Comparison of ENCODE assay signal across 33 mouse cellular contexts in the genomic region with DNA sequence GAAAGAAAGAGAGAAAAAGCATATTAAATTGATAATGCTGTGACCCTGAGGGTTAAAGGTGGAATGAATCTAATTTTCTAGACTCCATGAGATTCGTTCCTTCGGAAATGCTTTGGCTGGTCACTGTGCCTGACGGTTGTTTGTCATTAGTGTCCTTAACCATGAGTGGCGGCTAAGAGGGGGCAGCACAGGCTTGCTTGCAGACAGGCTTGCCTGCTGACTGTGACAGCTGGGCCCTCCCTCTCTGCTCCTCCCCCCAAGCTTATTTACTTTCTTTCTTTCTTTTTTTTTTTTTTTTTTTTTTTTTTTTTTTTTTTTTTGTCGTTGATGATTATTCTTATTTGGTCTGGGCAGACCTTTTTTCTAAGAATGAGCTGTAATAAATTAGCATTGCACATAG. TPM values are rescaled to one million over a fixed set of nuclear protein-coding genes. Genes with fewer than 3 reads are reported as not detected.
DNase-seq lines count a peak whose midpoint lies in the region; TF ChIP-seq lines count a peak whose summit lies in the region.
"Had no signal": no experiment of that assay in that cellular context is flagged by ENCODE, and none has a peak within 500 bp of the region (broad histone marks: within the 10 kb centered on the region; RNA-seq: fewer than 3 reads in every experiment).

No protein-coding gene starts in this region.

- no peak overlapping the region for H3K4me3 ChIP-seq in layer of hippocampus, adult 2 months
- H3K4me3 ChIP-seq in ES-E14 (ENCODE audit: insufficient read depth in 1 of 2, low read depth in 1 of 2, low read length in 2 of 2, poor library complexity in 1 of 2, severe bottlenecking in 1 of 2) (no peak overlapping the region), myocyte (no peak overlapping the region)
- H3K4me3 ChIP-seq: forebrain, embryonic 12.5 days; heart, embryonic 12.5 days; heart, embryonic 15.5 days; hindbrain, embryonic 10.5 days; hindbrain, embryonic 13.5 days; intestine, embryonic 15.5 days had no signal

- no peak overlapping the region for H3ac ChIP-seq in myocyte (ENCODE audit: control insufficient read depth, insufficient read length)

- H3K9me3 ChIP-seq in ES-E14 (ENCODE audit: control insufficient read depth, insufficient read depth, low read depth, low read length) = no peaks in the 10 kb centered on the region
- H3K9me3 ChIP-seq: forebrain, embryonic 12.5 days; heart, embryonic 12.5 days; heart, embryonic 15.5 days; hindbrain, embryonic 10.5 days; hindbrain, embryonic 13.5 days; intestine, embryonic 15.5 days had no signal

- no peaks in the 10 kb centered on the region for H3K36me3 ChIP-seq in ES-E14 (ENCODE audit: control insufficient read depth, insufficient read depth, low read length, poor library complexity, severe bottlenecking)
- H3K36me3 ChIP-seq in myocyte (ENCODE audit: control insufficient read depth, insufficient read depth) = no peaks in the 10 kb centered on the region
- H3K36me3 ChIP-seq: forebrain, embryonic 12.5 days; heart, embryonic 12.5 days; heart, embryonic 15.5 days; hindbrain, embryonic 10.5 days; hindbrain, embryonic 13.5 days; intestine, embryonic 15.5 days had no signal

- H3K79me2 ChIP-seq in myocyte (ENCODE audit: control insufficient read depth, insufficient read depth) = no peaks in the 10 kb centered on the region

- no peak for TF ChIP-seq CTCF in layer of hippocampus, adult 2 months (conservative IDR thresholded peaks at IDR 0.05)

- H3K4me2 ChIP-seq in myocyte (ENCODE audit: low read depth) = no peak overlapping the region
- H3K4me2 ChIP-seq: forebrain, embryonic 12.5 days; heart, embryonic 12.5 days; heart, embryonic 15.5 days; hindbrain, embryonic 13.5 days; intestine, embryonic 15.5 days had no signal

- TF ChIP-seq POLR2A in myocyte (IDR thresholded peaks at IDR 0.05; ENCODE audit: insufficient read length, low read depth) = no peak

- H3K4me1 ChIP-seq in ES-E14 (ENCODE audit: control insufficient read depth in 2 of 2, insufficient read depth in 2 of 2, low read length in 2 of 2, poor library complexity in 1 of 2) = no peaks in the 10 kb centered on the region
- H3K4me1 ChIP-seq: forebrain, embryonic 12.5 days; heart, embryonic 12.5 days; heart, embryonic 15.5 days; hindbrain, embryonic 10.5 days; intestine, embryonic 15.5 days had no signal

- H3K27ac ChIP-seq in layer of hippocampus, adult 2 months = peak overlapping the region; percentile 62
- no peak overlapping the region for H3K27ac ChIP-seq in ES-E14 (ENCODE audit: insufficient read depth, low read depth, low read length, poor library complexity, severe bottlenecking)
- H3K27ac ChIP-seq: forebrain, embryonic 12.5 days; heart, embryonic 15.5 days; hindbrain, embryonic 10.5 days; hindbrain, embryonic 13.5 days; intestine, embryonic 15.5 days had no signal

- in situ Hi-C loops in ES-E14 (cut with MboI; ENCODE audit: low sequenced_read_pairs in 2 of 2, unreplicated experiment in 2 of 2) = loop anchor here (10.0 to 25.0 kb wide), 2 partner anchors 582 to 584 kb away; no protein-coding TSS in a partner anchor

- no peaks in the 10 kb centered on the region for H3K27me3 ChIP-seq in myocyte (ENCODE audit: control insufficient read depth, insufficient read depth, insufficient read length)
- H3K27me3 ChIP-seq: forebrain, embryonic 12.5 days; heart, embryonic 15.5 days; intestine, embryonic 15.5 days had no signal

- no peak overlapping the region for H3K9ac ChIP-seq in ES-E14 (ENCODE audit: insufficient read depth, low read depth, low read length, poor library complexity, severe bottlenecking)
- H3K9ac ChIP-seq: forebrain, embryonic 12.5 days; heart, embryonic 12.5 days; heart, embryonic 15.5 days; hindbrain, embryonic 13.5 days; intestine, embryonic 15.5 days had no signal

- peak; percentile 14 for DNase-seq in embryo, embryonic 11 days
- DNase-seq in embryo, embryonic 9.5 days (ENCODE audit: extremely low spot score) = no peak
- no peak for DNase-seq in layer of hippocampus, adult 2 months (ENCODE audit: low spot score in 2 of 2)
- DNase-seq in layer of hippocampus, postnatal 25 days (ENCODE audit: extremely low spot score in 1 of 2, low spot score in 1 of 2) = no peak
- DNase-seq in ES-E14 (ENCODE audit: low read depth, low spot score) = no peak
- no peak for DNase-seq in thymus, postnatal 4 days
- DNase-seq: adrenal gland, adult 8-10 months; adrenal gland, postnatal 25 days; B cell, adult 2 months; cerebellum, adult 11 months; cerebellum, adult 2 months; cerebellum, adult 9-11 months; cerebellum, postnatal 25 days; gastrocnemius, postnatal 10 days; gastrocnemius, postnatal 36 days; heart, postnatal 10 days; heart, postnatal 36 days; kidney, adult 11 months had no signal

TF ChIP-seq in ES-E14, 5 proteins besides CTCF, POLR2A, EP300 and RAD21:
- TF ChIP-seq ZNF384 (IDR thresholded peaks at IDR 0.05; ENCODE audit: low read depth, low read length) (0 out of 2 replicates have a peak, but pooled peaks have one; percentile 30), ZC3H11A (IDR thresholded peaks at IDR 0.05; ENCODE audit: borderline replicate concordance, low read depth, low read length) (no peak), CHD2 (IDR thresholded peaks at IDR 0.05; ENCODE audit: low read depth, low read length) (no peak), HCFC1 (IDR thresholded peaks at IDR 0.05; ENCODE audit: borderline replicate concordance, insufficient read depth, low read length) (no peak), MAFK (IDR thresholded peaks at IDR 0.05; ENCODE audit: insufficient read depth, low read depth, low read length) (no peak)

TF ChIP-seq in myocyte, 11 proteins besides CTCF, POLR2A, EP300 and RAD21:
- peak in 2 of 3 experiments; percentile 14 to 56 for TF ChIP-seq MYOD1 (IDR thresholded peaks at IDR 0.05; ENCODE audit: control insufficient read depth in 1 of 3, insufficient read length in 2 of 3, low read depth in 2 of 3)
- TF ChIP-seq POLR2AphosphoS2 (IDR thresholded peaks at IDR 0.05; ENCODE audit: insufficient read length, low read depth) = no peak
- no peak for TF ChIP-seq TCF3 (IDR thresholded peaks at IDR 0.05; ENCODE audit: insufficient read length, low read depth)
- peak in 2 of 3 experiments; percentile 49 to 65 for TF ChIP-seq MYOG (IDR thresholded peaks at IDR 0.05; ENCODE audit: control insufficient read depth in 1 of 3, insufficient read depth in 1 of 3, insufficient read length in 2 of 3, low read depth in 2 of 3)
TF ChIP-seq in myocyte: peak in this region for 2.

RNA-seq across cellular contexts. Expression of gene Gm11042, which starts 19.8 kb away (rescaled TPM):
- not detected for total RNA-seq in layer of hippocampus, adult 2 months (2021)
- total RNA-seq in layer of hippocampus, postnatal 25 days (2021) = not detected
- not detected in 2 replicates for total RNA-seq in ES-E14 (2012; rRNA removed)
- polyA plus RNA-seq in myocyte (2012; fragmentation: generic; extraction: Trizol) = not detected
- total RNA-seq: adrenal gland, adult 8-10 months; adrenal gland, postnatal 25 days; common myeloid progenitor, adult 5-6 weeks; gastrocnemius, adult 18-20 months; gastrocnemius, postnatal 10 days; gastrocnemius, postnatal 36 days; granulocyte monocyte progenitor cell, adult 5-6 weeks; heart, postnatal 10 days; heart, postnatal 36 days had no signal
- polyA plus RNA-seq: activated CD4-positive, CD25-positive, alpha-beta regulatory T cell, adult 4 months; cerebellum, adult 2 months; embryonic facial prominence, embryonic 11.5 days; embryonic facial prominence, embryonic 14.5 days; forebrain, embryonic 12.5 days; forebrain, embryonic 16.5 days; heart, embryonic 12.5 days; heart, embryonic 15.5 days; hindbrain, embryonic 10.5 days; hindbrain, embryonic 13.5 days; hindbrain, embryonic 16.5 days; intestine, embryonic 15.5 days had no signal
